Mouse (Mus musculus) embryonic facial prominence, embryonic 13.5 days (tissue): ENCODE results near the gene Usp48. TPM values are rescaled to one million over a fixed set of nuclear protein-coding genes. Genes with fewer than 3 reads are reported as not detected.

Source experiments
- ATAC-seq: fragments of 200-750 bp; cut with Nextera tagmentation; 2 replicates; pipeline ENCODE4 v1.8.0; 2017; ENCODE audit warnings: low read depth; ENCODE audit not compliant: insufficient number of reproducible peaks, insufficient read depth, low FRiP score, low TSS enrichment
- H3K27ac ChIP-seq: fragments of 300-500 bp; sonication (generic); 2 replicates; pipeline ENCODE4 v1.5.1; 2015; ENCODE audit warnings: moderate library complexity, mild to moderate bottlenecking, inconsistent platforms
- H3K27me3 ChIP-seq: fragments of 300-500 bp; sonication (generic); 2 replicates; pipeline ENCODE4 v1.6.1; 2015; ENCODE audit warnings: mild to moderate bottlenecking, inconsistent platforms
- H3K36me3 ChIP-seq: fragments of 300-500 bp; sonication (generic); 2 replicates; pipeline ENCODE4 v1.6.1; 2015; ENCODE audit warnings: mild to moderate bottlenecking, inconsistent platforms
- H3K4me1 ChIP-seq: fragments of 300-500 bp; sonication (generic); 2 replicates; pipeline ENCODE4 v1.6.1; 2015; ENCODE audit warnings: inconsistent platforms
- H3K4me2 ChIP-seq: fragments of 300-500 bp; sonication (generic); 2 replicates; pipeline ENCODE4 v1.6.1; 2015; ENCODE audit warnings: moderate library complexity, mild to moderate bottlenecking, inconsistent platforms
- H3K4me3 ChIP-seq: fragments of 300-500 bp; sonication (generic); 2 replicates; pipeline ENCODE4 v1.5.1; 2015; ENCODE audit warnings: mild to moderate bottlenecking, inconsistent platforms
- H3K9ac ChIP-seq: fragments of 300-500 bp; sonication (generic); 2 replicates; pipeline ENCODE4 v1.6.1; 2015; ENCODE audit warnings: mild to moderate bottlenecking, inconsistent platforms
- H3K9me3 ChIP-seq: fragments of 300-500 bp; sonication (generic); 2 replicates; pipeline ENCODE4 v1.6.1; 2016; ENCODE audit warnings: inconsistent platforms
- WGBS: fragments of 180-500 bp; shearing (Covaris S2); methylation state at CpG from one replicate; pipeline ENCODE4 v1.1.7; 2015; ENCODE audit warnings: mixed read lengths; 5-methylcytosine and 5-hydroxymethylcytosine counted together
- polyA plus RNA-seq: library from polyadenylated mRNA; unstranded; fragments of >200 nt; fragmentation: Nextera tagmentation; extraction: Ambion mirVana; gene quantifications from 2 replicates; pipeline ENCODE4 v1.2.1, GENCODE M21; 2015

Gene Usp48
- polyA plus RNA-seq, 1 experiment from 2014 or later: 83.3 TPM

- Histone ChIP-seq H3K36me3 (peaks cover 97% of the 10 kb centered on the region), H3K4me2 (no peak overlapping the region), H3K9ac (no peak overlapping the region), H3K4me1 (peaks cover 24% of the 10 kb centered on the region), H3K27ac (no peak overlapping the region), H3K4me3 (no peak overlapping the region), H3K27me3 (no peaks in the 10 kb centered on the region), H3K9me3 (no peaks in the 10 kb centered on the region)
- no peak for ATAC-seq
- 31% methylated on average over 6 of the region's 6 CpGs for whole genome bisulfite sequencing
These were observed 54.1 kb downstream of the Usp48 start for GRCm38 (mm10) chr4:137647648-137648047.

- peak overlapping the region; percentile 30 for H3K27ac ChIP-seq
- H3K36me3 ChIP-seq: peaks cover 97% of the 10 kb centered on the region
- WGBS: 67% methylated on average over 9 of the region's 9 CpGs
- no peak for ATAC-seq
- no peak overlapping the region for H3K4me3 ChIP-seq
- no peaks in the 10 kb centered on the region for H3K9me3 ChIP-seq
- H3K4me1 ChIP-seq: peaks cover 24% of the 10 kb centered on the region
- H3K27me3 ChIP-seq: no peaks in the 10 kb centered on the region
- H3K9ac ChIP-seq: no peak overlapping the region
- H3K4me2 ChIP-seq: no peak overlapping the region
These were observed 54.7 kb downstream of the Usp48 start for GRCm38 (mm10) chr4:137648230-137648629.

DNA sequence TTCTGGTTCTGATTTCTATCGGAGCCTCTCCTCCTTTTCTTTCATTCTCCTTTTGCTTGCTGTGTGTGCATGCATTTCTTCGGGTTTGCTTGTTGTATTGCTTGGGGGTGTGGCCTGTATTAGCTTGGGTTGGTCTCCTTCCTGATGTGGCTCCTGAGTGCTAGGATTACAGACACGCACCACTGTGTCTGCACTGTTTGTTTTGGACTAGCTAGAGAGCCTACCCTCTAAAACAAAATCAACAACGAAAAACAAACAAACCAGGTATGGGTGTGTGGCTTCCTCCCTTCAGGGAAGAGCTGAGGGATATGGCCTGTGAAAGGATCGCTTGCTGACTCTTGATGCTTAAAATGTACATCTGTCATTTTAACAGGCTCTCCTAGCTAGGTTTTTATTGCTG is 57.4 kb downstream of the Usp48 start:
- peaks cover 28% of the 10 kb centered on the region for H3K4me1 ChIP-seq

GRCm38 (mm10) chr4:137652835-137653346 is 59.3 kb downstream of the Usp48 start:
- Histone ChIP-seq H3K4me1 (peaks cover 15% of the 10 kb centered on the region), H3K4me3 (no peak overlapping the region), H3K27ac (no peak overlapping the region), H3K4me2 (no peak overlapping the region), H3K9ac (no peak overlapping the region), H3K36me3 (peaks cover 99% of the 10 kb centered on the region), H3K9me3 (no peaks in the 10 kb centered on the region), H3K27me3 (no peaks in the 10 kb centered on the region)
- 92% methylated on average over 5 of the region's 5 CpGs for WGBS
- no peak for ATAC-seq

More for the DNA sequence above, 57.4 kb downstream of the Usp48 start:
- H3K9me3 ChIP-seq: no peaks in the 10 kb centered on the region
- no peaks in the 10 kb centered on the region for H3K27me3 ChIP-seq
- no peak overlapping the region for H3K4me3 ChIP-seq
- ATAC-seq: no peak
- no peak overlapping the region for H3K27ac ChIP-seq
- no peak overlapping the region for H3K9ac ChIP-seq
- WGBS: 72% methylated on average over 5 of the region's 5 CpGs
- H3K36me3 ChIP-seq: peaks cover 99% of the 10 kb centered on the region
- no peak overlapping the region for H3K4me2 ChIP-seq

DNA sequence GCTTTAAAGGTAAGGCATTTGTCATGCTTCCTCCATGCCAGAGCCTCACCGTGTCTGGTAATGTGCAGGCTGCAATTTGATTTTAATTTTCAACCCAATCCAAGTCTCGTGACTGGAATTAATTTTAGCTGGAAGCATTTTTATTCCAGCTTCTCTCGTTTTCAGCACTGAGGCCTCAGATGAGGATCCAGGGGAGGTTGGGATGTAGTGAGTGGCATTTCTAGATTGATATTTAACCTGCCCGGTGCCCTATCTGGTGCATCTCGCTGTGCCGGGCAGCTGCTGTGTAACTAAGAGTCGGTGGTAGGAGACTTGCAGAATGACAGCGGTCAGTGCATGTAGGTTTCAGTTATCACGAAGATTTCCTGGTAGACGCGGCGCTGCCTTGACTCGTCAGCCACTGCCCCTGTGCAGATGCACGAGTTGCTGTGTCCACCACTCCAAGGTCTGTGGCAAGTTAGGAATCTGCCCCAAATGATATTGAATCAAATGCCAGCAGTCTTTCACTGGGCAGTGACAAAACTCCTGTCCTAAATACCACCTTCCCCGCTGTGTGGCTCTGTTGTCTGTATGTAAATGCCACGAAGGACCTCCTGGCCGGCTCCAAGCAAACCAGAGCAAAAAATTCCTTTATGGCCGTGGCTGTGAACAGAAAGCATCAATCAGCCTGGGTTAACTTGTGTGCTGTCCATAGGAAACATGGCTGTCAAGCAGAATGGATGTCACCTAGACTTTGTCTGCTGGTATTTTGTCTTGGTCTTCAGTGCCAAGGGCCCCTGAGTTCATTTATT is 61.9 kb downstream of the Usp48 start:
- H3K27me3 ChIP-seq: no peaks in the 10 kb centered on the region
- H3K9ac ChIP-seq: no peak overlapping the region
- H3K36me3 ChIP-seq: peaks cover 76% of the 10 kb centered on the region
- H3K9me3 ChIP-seq: no peaks in the 10 kb centered on the region
- no peak overlapping the region for H3K4me3 ChIP-seq
- peaks cover 7% of the 10 kb centered on the region; the same call in 1 of the 2 replicates for H3K4me1 ChIP-seq
- no peak overlapping the region for H3K4me2 ChIP-seq
- no peak for ATAC-seq
- no peak overlapping the region for H3K27ac ChIP-seq
- WGBS: 80% methylated on average over 18 of the region's 18 CpGs

DNA sequence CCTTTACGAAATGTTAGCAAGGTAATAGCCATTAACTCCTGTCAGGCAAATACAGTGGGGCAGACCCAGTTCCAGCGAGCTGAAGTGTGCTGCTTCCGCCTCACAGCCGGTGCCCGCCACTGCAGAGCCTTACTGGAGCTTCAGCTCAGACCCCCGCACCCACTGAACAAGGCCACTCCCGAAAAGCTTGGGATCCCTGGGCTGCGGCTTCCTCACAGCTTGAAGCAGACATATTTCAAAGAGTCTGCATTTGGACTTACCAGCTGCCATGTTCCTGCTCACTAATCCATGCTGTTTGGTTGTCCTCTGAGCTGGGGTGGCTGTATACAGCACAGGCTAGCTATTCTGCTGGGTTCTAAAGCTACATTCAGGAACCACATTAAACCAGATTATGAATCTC is 64.1 kb downstream of the Usp48 start:
- 93% methylated on average over 8 of the region's 8 CpGs for WGBS
- H3K9ac ChIP-seq: no peak overlapping the region
- H3K9me3 ChIP-seq: no peaks in the 10 kb centered on the region
- peaks cover 53% of the 10 kb centered on the region for H3K36me3 ChIP-seq
- H3K27ac ChIP-seq: no peak overlapping the region
- H3K4me3 ChIP-seq: no peak overlapping the region
- no peak overlapping the region for H3K4me2 ChIP-seq
- peaks cover 13% of the 10 kb centered on the region; the same call in 1 of the 2 replicates for H3K4me1 ChIP-seq
- no peaks in the 10 kb centered on the region for H3K27me3 ChIP-seq
- ATAC-seq: no peak

GRCm38 (mm10) chr4:137659541-137659940 is 66.0 kb downstream of the Usp48 start:
- H3K36me3 ChIP-seq: peaks cover 35% of the 10 kb centered on the region
- no peak for ATAC-seq
- 82% methylated on average over 4 of the region's 4 CpGs for WGBS
- H3K9ac ChIP-seq: no peak overlapping the region
- H3K9me3 ChIP-seq: no peaks in the 10 kb centered on the region
- no peak overlapping the region for H3K27ac ChIP-seq
- H3K4me3 ChIP-seq: no peak overlapping the region
- H3K4me2 ChIP-seq: no peak overlapping the region
- peaks cover 22% of the 10 kb centered on the region for H3K4me1 ChIP-seq
- H3K27me3 ChIP-seq: peaks cover 15% of the 10 kb centered on the region

- ATAC-seq: no peak
- Histone ChIP-seq H3K27me3 (peaks cover 24% of the 10 kb centered on the region), H3K4me2 (no peak overlapping the region), H3K9ac (0 out of 2 replicates have a peak overlapping the region, but pooled peaks have one; percentile 27), H3K27ac (peak overlapping the region; percentile 66; the same call in 1 of the 2 replicates), H3K36me3 (peaks cover 25% of the 10 kb centered on the region), H3K4me1 (peaks cover 29% of the 10 kb centered on the region), H3K4me3 (no peak overlapping the region), H3K9me3 (no peaks in the 10 kb centered on the region)
- 58% methylated on average over 10 of the region's 10 CpGs for WGBS
These were observed 67.0 kb downstream of the Usp48 start for GRCm38 (mm10) chr4:137660364-137661077.

DNA sequence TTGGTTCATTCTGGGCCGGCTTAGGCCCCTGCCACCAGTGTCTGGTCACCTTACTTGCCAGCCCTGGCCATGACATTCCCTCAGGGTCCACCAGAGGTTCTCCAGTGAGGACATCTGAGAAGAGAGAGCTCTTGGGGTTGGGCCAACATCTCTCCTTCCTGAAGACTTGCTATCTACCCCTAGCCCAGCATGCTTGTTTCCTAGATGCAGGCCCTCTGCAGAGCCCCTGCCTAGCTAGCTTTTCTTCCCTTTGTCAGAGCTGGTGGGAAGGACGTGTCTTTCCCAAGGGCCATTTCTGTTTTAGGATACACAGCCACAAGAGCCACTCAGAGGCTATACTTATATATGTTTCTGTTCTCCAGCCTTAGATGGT is 67.5 kb downstream of the Usp48 start:
- no peak for ATAC-seq
- peaks cover 19% of the 10 kb centered on the region for H3K36me3 ChIP-seq
- peaks cover 29% of the 10 kb centered on the region for H3K4me1 ChIP-seq
- H3K27me3 ChIP-seq: peaks cover 29% of the 10 kb centered on the region
- WGBS: 49% methylated on average over 2 of the region's 2 CpGs
- no peak overlapping the region for H3K4me3 ChIP-seq
- no peak overlapping the region for H3K4me2 ChIP-seq
- no peak overlapping the region for H3K9ac ChIP-seq
- H3K9me3 ChIP-seq: no peaks in the 10 kb centered on the region
- peak overlapping the region; percentile 66; the same call in 1 of the 2 replicates for H3K27ac ChIP-seq

DNA sequence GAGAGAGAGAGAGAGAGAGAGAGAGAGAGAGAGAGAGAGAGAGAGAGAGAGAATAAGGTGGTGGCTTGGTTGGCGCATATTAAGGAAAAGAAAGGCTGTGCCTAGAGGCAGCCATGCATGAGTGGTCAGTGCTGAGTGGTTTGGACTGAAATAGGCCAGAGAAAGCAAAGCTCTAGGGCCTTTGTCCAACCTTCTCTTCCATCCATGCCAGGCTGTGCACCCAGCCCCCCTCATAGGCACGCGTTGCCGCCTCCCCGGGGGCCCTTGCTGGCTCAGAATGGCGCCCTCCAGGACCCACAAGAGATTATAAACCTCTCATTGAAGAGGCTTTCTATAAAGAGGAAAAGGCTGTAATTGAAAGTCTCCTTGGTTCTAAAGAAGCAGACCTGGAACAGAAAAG is 68.0 kb downstream of the Usp48 start:
- ATAC-seq: no peak
- Histone ChIP-seq H3K27ac (no peak overlapping the region), H3K27me3 (peaks cover 33% of the 10 kb centered on the region), H3K36me3 (peaks cover 14% of the 10 kb centered on the region), H3K4me2 (no peak overlapping the region), H3K4me3 (no peak overlapping the region), H3K9ac (no peak overlapping the region), H3K9me3 (no peaks in the 10 kb centered on the region), H3K4me1 (peaks cover 29% of the 10 kb centered on the region)
- WGBS: 76% methylated on average over 6 of the region's 6 CpGs

- Histone ChIP-seq H3K9ac (no peak overlapping the region), H3K27ac (no peak overlapping the region), H3K4me3 (no peak overlapping the region), H3K36me3 (no peaks in the 10 kb centered on the region), H3K4me1 (peaks cover 29% of the 10 kb centered on the region), H3K9me3 (no peaks in the 10 kb centered on the region), H3K4me2 (no peak overlapping the region), H3K27me3 (peaks cover 40% of the 10 kb centered on the region)
- ATAC-seq: no peak
- WGBS: 76% methylated on average over 4 of the region's 4 CpGs
These were observed 69.9 kb downstream of the Usp48 start for GRCm38 (mm10) chr4:137663491-137663890.
